Mouse (Mus musculus) mesoderm, embryonic 11.5 days (tissue): ENCODE data around the gene Aebp2.

Source experiments
- DNase-seq: peaks from one replicate; pipeline ENCODE4 v3.0.0-alpha.2; 2012; ENCODE audit warnings: low read depth, low spot score

The Aebp2 gene

DNA sequence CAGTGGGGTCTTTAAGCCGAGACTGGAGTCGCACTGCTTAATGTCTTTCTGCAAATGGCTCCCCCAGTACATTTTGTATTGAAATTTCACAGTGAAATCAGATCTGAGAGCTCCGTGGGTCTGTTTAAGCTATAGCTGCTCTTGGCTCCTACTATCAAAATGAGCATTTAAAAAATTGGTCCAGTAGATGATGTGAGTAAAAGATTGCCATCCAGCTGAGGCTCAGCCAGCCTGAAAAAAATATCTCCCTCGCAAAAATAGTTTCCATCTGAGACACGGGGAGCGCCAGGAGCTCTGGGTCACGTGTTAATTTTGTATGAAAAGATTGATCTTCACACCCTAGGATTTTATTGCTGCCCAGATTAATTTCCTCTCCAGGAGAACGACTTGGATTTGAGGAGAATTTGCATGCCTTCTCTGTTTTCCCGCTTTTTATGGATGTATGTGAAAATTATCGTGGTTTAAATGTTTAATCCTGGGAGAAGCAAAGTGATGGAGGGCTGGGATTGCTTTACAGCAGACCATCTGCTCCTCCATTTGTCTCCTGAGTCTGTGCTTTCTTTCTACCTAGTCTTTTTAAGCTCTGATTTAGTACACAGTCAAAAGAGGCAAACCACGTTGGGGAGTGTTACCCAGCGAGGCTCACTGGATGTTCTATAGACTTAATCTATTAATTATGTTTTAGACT is 73.9 kb downstream of the Aebp2 start:
- no peak for DNase-seq

DNA sequence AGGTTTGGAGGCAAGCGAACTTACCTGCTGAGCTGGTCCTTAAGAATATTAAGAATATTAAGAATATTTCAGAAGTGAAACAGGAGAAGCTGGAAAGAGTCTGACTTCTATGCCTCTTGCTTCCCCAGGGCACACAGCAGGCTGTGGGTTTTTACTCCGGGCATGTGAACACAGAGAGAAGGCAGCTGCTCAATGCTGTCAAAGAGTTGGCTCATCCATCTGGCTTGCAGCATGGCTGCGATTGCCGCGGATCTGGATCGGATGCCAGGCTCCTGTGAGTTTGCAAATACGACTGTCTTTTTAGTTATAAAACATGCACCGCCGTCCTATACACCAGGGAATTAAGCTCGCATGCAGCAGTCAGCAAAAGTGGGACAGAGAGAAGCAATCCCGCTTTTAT is 75.5 kb downstream of the Aebp2 start:
- no peak for DNase-seq

DNA sequence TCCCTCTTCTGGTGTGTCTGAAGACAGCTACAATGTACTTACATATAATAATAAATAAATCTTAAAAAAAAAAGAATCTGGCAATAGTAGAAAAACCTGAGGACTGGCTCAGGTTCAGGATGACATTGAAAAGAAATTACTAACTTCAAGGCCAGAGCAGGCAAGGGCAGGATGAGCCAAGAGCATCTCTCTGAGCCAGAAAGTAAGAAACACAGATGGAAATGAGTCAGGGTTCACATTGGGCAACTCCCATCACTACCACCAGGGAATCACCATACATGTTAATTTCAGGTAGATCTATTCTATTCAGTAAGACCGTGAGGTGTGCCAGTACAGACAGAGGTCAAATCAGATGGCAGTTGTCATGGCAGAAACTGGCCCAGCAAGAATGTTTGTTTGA is 76.1 kb downstream of the Aebp2 start:
- no peak for DNase-seq

DNA sequence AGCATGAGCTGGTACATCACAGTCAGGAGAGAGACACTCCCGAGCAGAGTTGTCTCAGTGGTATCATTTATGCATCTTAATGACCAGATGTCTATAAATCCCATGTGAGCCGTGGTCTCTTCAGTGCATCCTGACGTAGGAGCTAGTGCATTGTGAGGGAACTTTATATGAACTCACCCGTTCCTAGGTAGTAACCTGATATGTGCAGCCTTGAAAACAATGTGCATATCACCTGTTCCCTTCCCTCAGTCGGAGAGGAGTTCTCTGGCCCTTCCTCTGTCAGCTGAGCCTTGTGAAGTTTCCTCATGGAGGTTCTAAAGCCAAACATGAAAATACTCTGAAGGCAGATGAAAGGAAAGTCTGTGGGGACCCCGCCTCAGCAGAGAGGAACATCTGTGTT is 78.8 kb downstream of the Aebp2 start:
- DNase-seq, result no peak

DNA sequence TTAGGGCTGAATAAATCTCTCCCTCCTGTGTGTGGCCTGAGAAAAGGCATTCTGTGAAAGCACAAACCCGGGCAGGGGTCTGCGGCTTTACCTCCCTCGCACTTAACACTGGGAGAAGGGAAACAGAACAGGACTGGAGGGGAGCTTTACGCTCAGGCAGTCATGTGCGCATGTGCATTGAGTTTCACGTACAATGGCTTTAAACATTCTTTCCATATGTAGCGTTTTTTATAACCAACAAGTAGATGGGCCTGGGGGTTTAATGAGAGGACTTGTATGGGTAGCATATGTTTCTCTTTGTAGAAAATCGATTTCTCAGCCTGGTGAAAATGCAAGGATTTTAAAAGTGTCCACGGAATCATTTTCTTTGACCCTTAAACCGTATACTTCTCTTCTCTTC is 82.7 kb downstream of the Aebp2 start:
- no peak for DNase-seq

DNA sequence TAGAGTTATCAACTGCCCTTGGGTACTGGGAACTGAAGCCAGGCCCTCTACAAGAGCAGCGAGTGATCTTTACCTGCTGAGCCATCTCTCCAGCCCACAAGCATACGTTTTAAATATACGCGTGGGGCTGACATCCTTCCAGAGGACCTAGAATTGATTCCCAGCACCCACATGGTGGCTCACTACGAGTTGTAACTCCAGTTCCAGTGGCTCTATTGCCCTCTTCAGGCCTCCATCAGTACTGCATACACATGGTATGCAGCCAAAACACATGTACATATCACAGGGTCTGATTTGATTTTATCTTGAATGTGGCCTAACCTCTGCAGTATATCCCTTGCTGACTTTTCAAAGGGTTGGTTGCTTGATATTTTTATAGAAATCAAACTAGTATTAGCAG is 83.6 kb downstream of the Aebp2 start:
- no peak for DNase-seq

DNA sequence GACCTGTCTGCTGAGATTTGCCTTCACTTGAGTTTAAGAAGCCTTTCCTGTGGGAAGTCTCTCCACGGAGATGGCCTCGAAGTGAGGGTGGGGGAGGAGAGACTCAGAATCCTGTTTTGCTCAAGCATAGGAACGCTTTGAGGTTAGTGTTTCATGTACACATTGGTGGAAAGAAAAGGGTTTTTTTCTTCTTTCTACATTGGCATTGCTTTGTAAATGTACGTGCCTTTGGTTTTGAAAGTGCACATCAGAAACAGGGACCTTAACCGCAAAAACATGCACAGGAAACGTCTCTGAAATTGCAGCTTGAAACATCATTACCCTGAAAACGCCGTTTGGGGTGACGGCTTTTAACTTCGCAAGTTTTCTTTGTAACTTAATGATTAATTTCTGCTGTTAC is 85.6 kb downstream of the Aebp2 start:
- no peak for DNase-seq

DNA sequence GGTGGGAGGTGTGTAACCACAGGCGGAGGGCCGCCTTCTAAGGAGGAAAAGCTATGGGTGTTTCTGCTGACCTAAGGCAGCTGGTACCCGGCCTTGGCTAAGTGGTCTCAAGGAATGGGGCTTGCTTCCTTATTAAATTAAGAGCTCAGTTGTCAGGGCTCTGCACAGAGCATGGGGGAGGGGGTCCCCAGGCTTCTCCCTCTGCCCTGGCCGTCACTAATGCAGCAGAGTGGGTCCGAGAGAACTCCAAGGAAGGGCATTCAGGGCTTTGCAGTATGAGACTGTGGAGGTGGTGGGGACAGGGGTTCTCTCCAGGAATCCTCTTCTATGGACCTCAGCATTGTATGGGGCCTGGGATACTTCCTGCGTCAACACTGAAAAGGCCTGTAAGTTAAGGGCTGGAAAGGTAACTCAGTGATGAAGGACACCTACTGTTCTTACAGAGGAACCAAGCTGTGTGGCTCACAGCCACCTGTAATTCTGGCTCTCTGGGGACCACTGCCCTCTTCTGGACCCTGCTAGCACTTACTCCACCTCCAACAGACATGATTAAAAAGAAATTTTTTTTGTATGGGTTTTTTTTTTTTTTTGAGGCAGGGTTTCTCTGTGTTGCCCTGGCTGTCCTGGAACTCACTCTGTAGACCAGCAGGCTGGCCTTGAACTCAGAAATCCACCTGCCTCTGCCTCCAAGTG is 87.1 kb downstream of the Aebp2 start:
- DNase-seq, result no peak

DNA sequence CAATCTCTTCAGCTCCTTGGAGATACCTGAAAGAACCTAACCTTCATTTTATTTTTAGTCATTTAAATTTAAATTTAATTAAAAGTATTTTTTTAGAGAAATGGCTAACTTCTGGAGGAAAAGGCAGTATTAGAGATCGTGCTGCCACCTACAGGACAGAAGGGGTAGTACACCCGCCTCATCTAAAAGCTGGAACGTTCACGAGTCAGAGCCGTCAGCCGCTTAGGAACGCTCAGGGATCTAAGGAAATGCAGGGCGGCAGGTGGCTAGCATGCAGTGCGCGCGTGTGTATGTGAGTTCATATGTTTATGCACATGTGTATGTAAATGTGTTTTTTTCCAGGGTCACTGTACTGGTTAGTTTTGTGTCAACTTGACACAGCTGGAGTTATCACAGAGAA is 90.3 kb downstream of the Aebp2 start:
- peak; percentile 71 for DNase-seq

DNA sequence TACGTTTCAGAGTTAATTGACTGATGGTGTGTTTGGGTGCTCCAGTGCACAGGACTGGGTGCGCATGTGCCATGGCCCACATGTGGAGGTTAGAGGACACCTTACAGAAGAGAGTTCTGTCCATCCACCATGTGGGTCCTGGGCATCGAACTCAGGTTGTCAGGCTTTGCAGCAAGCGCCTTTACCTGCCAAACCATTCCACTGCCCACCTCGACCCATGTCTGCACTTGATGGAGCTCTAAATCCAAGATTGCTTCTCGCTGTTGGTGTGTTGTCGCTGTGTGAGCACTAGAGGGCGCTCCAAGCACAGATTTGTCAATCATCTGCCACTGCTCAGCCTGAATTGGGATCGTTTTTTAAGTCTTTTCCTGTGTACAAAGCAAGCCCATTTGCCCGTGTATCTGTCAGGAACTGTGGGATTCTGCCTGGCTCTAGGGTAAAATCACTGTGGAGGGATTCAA is 92.5 kb downstream of the Aebp2 start:
- DNase-seq, result peak; percentile 80

DNA sequence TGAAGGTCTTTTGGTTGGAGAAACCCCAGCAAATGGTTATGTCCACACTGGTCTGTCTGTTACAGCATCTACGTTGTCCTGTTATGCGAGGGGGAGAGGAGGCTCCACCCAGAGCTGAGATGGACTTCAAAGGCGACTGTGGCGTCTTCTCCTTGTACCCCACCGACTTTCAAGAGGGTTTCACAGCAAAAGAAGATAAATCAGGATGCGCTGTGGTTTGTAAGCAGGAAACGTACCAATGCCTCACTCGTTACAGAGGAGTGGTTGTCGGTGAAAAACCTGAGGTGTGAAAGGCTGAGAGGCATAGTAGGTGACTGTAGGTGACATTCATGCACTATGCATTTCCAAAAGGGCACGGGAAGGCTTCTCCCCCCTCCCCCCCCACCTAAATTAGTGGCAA is 99.6 kb downstream of the Aebp2 start:
- no peak for DNase-seq
